Mouse (Mus musculus) intestine, embryonic 15.5 days (tissue): ENCODE measurements around the gene Rpap3. TPM values are rescaled to one million over a fixed set of nuclear protein-coding genes. Genes with fewer than 3 reads are reported as not detected.

Experiments
- ATAC-seq: fragments of 200-750 bp; cut with Nextera tagmentation; 2 replicates; pipeline ENCODE4 v1.8.0; 2017; ENCODE audit warnings: moderate TSS enrichment, moderate library complexity
- H3K27ac ChIP-seq: fragments of 300-500 bp; sonication (generic); 2 replicates; pipeline ENCODE4 v1.5.1; 2015; ENCODE audit warnings: mild to moderate bottlenecking, inconsistent platforms
- H3K27me3 ChIP-seq: fragments of 300-500 bp; sonication (generic); replicated peaks from 2 replicates; pipeline ENCODE4 v1.6.1; 2015; ENCODE audit warnings: inconsistent platforms
- H3K36me3 ChIP-seq: fragments of 300-500 bp; sonication (generic); 2 replicates; pipeline ENCODE4 v1.6.1; 2015; ENCODE audit warnings: inconsistent platforms
- H3K4me1 ChIP-seq: fragments of 300-500 bp; sonication (generic); replicated peaks from 2 replicates; pipeline ENCODE4 v1.6.1; 2015; ENCODE audit warnings: inconsistent platforms
- H3K4me2 ChIP-seq: fragments of 300-500 bp; sonication (generic); replicated peaks from 2 replicates; pipeline ENCODE4 v1.6.1; 2015; ENCODE audit warnings: mild to moderate bottlenecking, inconsistent platforms
- H3K4me3 ChIP-seq: fragments of 300-500 bp; sonication (generic); replicated peaks from 2 replicates; pipeline ENCODE4 v1.5.1; 2015; ENCODE audit warnings: inconsistent platforms
- H3K9ac ChIP-seq: fragments of 300-500 bp; sonication (generic); 2 replicates; pipeline ENCODE4 v1.6.1; 2015; ENCODE audit warnings: inconsistent platforms
- H3K9me3 ChIP-seq: fragments of 300-500 bp; sonication (generic); 2 replicates; pipeline ENCODE4 v1.6.1; 2016; ENCODE audit warnings: inconsistent platforms
- WGBS: fragments of 180-500 bp; shearing (Covaris S2); methylation state at CpG from one replicate; pipeline ENCODE4 v1.1.7; 2015; 5-methylcytosine and 5-hydroxymethylcytosine counted together
- polyA plus RNA-seq: library from polyadenylated mRNA; unstranded; fragments of >200 nt; fragmentation: Nextera tagmentation; extraction: Ambion mirVana; gene quantifications from 2 replicates; pipeline ENCODE4 v1.2.1, GENCODE M21; 2015

Rpap3 gene
- polyA plus RNA-seq: 19.8 and 24.0 TPM in 2 replicates

GRCm38 (mm10) chr15:97705211-97706050 lies at the start of gene Rpap3:
Gene Rpap3 (minus strand): TSS chr15:97705825.
- under 1% methylated on average over 71 of the region's 71 CpGs for WGBS
- H3K9ac ChIP-seq: peak within 1 kb of the TSS; percentile 91

GRCm38 (mm10) chr15:97755361-97755760 lies 49.7 kb upstream of the Rpap3 start:
- no peak overlapping the region for H3K4me3 ChIP-seq
- no peaks in the 10 kb centered on the region for H3K27me3 ChIP-seq
- no peak overlapping the region for H3K9ac ChIP-seq
- peaks cover 10% of the 10 kb centered on the region for H3K4me1 ChIP-seq
- H3K27ac ChIP-seq: no peak overlapping the region
- WGBS: 54% methylated on average over 8 of the region's 8 CpGs
- no peak for ATAC-seq
- no peak overlapping the region for H3K4me2 ChIP-seq
- H3K9me3 ChIP-seq: no peaks in the 10 kb centered on the region
- H3K36me3 ChIP-seq: no peaks in the 10 kb centered on the region

More at GRCm38 (mm10) chr15:97705211-97706050, at the start of gene Rpap3:
- H3K4me1 ChIP-seq: no peaks in the 10 kb centered on the region
- H3K9me3 ChIP-seq: no peaks in the 10 kb centered on the region
- H3K27me3 ChIP-seq: no peaks in the 10 kb centered on the region
- H3K4me3 ChIP-seq: peak within 1 kb of the TSS; percentile 92
- H3K4me2 ChIP-seq: peak within 1 kb of the TSS; percentile 60
- peaks cover 7% of the 10 kb centered on the region for H3K36me3 ChIP-seq
- peak; percentile 97 for ATAC-seq
- H3K27ac ChIP-seq: peak within 1 kb of the TSS; percentile 54; the same call in 1 of the 2 replicates

GRCm38 (mm10) chr15:97754476-97754875 lies 48.9 kb upstream of the Rpap3 start:
- Histone ChIP-seq H3K9me3 (no peaks in the 10 kb centered on the region), H3K4me3 (no peak overlapping the region), H3K27ac (no peak overlapping the region), H3K4me1 (peaks cover 14% of the 10 kb centered on the region), H3K27me3 (no peaks in the 10 kb centered on the region), H3K9ac (no peak overlapping the region), H3K4me2 (no peak overlapping the region), H3K36me3 (no peaks in the 10 kb centered on the region)
- ATAC-seq: no peak
- WGBS: 43% methylated on average over 6 of the region's 6 CpGs

GRCm38 (mm10) chr15:97752491-97752890 lies 46.9 kb upstream of the Rpap3 start:
- Histone ChIP-seq H3K4me3 (no peak overlapping the region), H3K9me3 (no peaks in the 10 kb centered on the region), H3K36me3 (no peaks in the 10 kb centered on the region), H3K27ac (no peak overlapping the region), H3K4me1 (peaks cover 14% of the 10 kb centered on the region), H3K4me2 (no peak overlapping the region), H3K27me3 (no peaks in the 10 kb centered on the region), H3K9ac (no peak overlapping the region)
- WGBS: 81% methylated on average over 5 of the region's 5 CpGs
- no peak for ATAC-seq

- no peak overlapping the region for H3K4me3 ChIP-seq
- H3K27ac ChIP-seq: no peak overlapping the region
- no peaks in the 10 kb centered on the region for H3K27me3 ChIP-seq
- H3K4me1 ChIP-seq: peaks cover 14% of the 10 kb centered on the region
- no peaks in the 10 kb centered on the region for H3K9me3 ChIP-seq
- ATAC-seq: no peak
- 75% methylated on average over 2 of the region's 2 CpGs for WGBS
- H3K4me2 ChIP-seq: no peak overlapping the region
- H3K9ac ChIP-seq: no peak overlapping the region
- no peaks in the 10 kb centered on the region for H3K36me3 ChIP-seq
Observed at GRCm38 (mm10) chr15:97751676-97752075, 46.1 kb upstream of the Rpap3 start.

GRCm38 (mm10) chr15:97750697-97751096 lies 45.1 kb upstream of the Rpap3 start:
- H3K27ac ChIP-seq: 0 out of 2 replicates have a peak overlapping the region, but pooled peaks have one; percentile 5
- no peaks in the 10 kb centered on the region for H3K36me3 ChIP-seq
- no peak overlapping the region for H3K4me2 ChIP-seq
- H3K4me1 ChIP-seq: peaks cover 14% of the 10 kb centered on the region
- no peak overlapping the region for H3K9ac ChIP-seq
- no peak overlapping the region for H3K4me3 ChIP-seq
- no peaks in the 10 kb centered on the region for H3K27me3 ChIP-seq
- 23% methylated on average over 12 of the region's 12 CpGs for WGBS
- ATAC-seq: peak; percentile 76
- no peaks in the 10 kb centered on the region for H3K9me3 ChIP-seq

- no peak for ATAC-seq
- peaks cover 14% of the 10 kb centered on the region for H3K4me1 ChIP-seq
- no peaks in the 10 kb centered on the region for H3K27me3 ChIP-seq
- no peaks in the 10 kb centered on the region for H3K9me3 ChIP-seq
- WGBS: 89% methylated on average over 13 of the region's 13 CpGs
- H3K4me2 ChIP-seq: no peak overlapping the region
- H3K27ac ChIP-seq: no peak overlapping the region
- H3K36me3 ChIP-seq: no peaks in the 10 kb centered on the region
- H3K9ac ChIP-seq: no peak overlapping the region
- no peak overlapping the region for H3K4me3 ChIP-seq
Observed at GRCm38 (mm10) chr15:97749841-97750240, 44.2 kb upstream of the Rpap3 start.

GRCm38 (mm10) chr15:97749397-97749796 lies 43.8 kb upstream of the Rpap3 start:
- H3K4me2 ChIP-seq: no peak overlapping the region
- H3K36me3 ChIP-seq: no peaks in the 10 kb centered on the region
- H3K4me3 ChIP-seq: no peak overlapping the region
- H3K9me3 ChIP-seq: no peaks in the 10 kb centered on the region
- H3K27ac ChIP-seq: no peak overlapping the region
- no peak for ATAC-seq
- H3K4me1 ChIP-seq: peaks cover 14% of the 10 kb centered on the region
- 91% methylated on average over 9 of the region's 9 CpGs for WGBS
- no peaks in the 10 kb centered on the region for H3K27me3 ChIP-seq
- H3K9ac ChIP-seq: no peak overlapping the region

- Histone ChIP-seq H3K36me3 (no peaks in the 10 kb centered on the region), H3K4me3 (no peak overlapping the region), H3K9me3 (no peaks in the 10 kb centered on the region)
Observed at GRCm38 (mm10) chr15:97748964-97749363, 43.3 kb upstream of the Rpap3 start.

GRCm38 (mm10) chr15:97748309-97748708 lies 42.7 kb upstream of the Rpap3 start:
- H3K4me2 ChIP-seq: no peak overlapping the region
- no peaks in the 10 kb centered on the region for H3K27me3 ChIP-seq
- peaks cover 17% of the 10 kb centered on the region for H3K4me1 ChIP-seq
- WGBS: 71% methylated on average over 10 of the region's 10 CpGs
- no peak for ATAC-seq
- H3K4me3 ChIP-seq: no peak overlapping the region
- no peaks in the 10 kb centered on the region for H3K9me3 ChIP-seq
- H3K9ac ChIP-seq: no peak overlapping the region
- no peaks in the 10 kb centered on the region for H3K36me3 ChIP-seq
- no peak overlapping the region for H3K27ac ChIP-seq

More at GRCm38 (mm10) chr15:97748964-97749363, 43.3 kb upstream of the Rpap3 start:
- Histone ChIP-seq H3K27ac (no peak overlapping the region), H3K4me1 (peaks cover 16% of the 10 kb centered on the region), H3K9ac (no peak overlapping the region), H3K27me3 (no peaks in the 10 kb centered on the region), H3K4me2 (no peak overlapping the region)
- WGBS: 90% methylated on average over 4 of the region's 4 CpGs
- ATAC-seq: no peak

GRCm38 (mm10) chr15:97747486-97747885 lies 41.9 kb upstream of the Rpap3 start:
- no peak for ATAC-seq
- Histone ChIP-seq H3K9ac (no peak overlapping the region), H3K9me3 (no peaks in the 10 kb centered on the region), H3K4me2 (no peak overlapping the region), H3K4me1 (peaks cover 17% of the 10 kb centered on the region), H3K4me3 (no peak overlapping the region), H3K36me3 (no peaks in the 10 kb centered on the region), H3K27me3 (no peaks in the 10 kb centered on the region), H3K27ac (no peak overlapping the region)
- 77% methylated on average over 4 of the region's 4 CpGs for WGBS

GRCm38 (mm10) chr15:97746748-97747147 lies 41.1 kb upstream of the Rpap3 start:
- no peaks in the 10 kb centered on the region for H3K27me3 ChIP-seq
- ATAC-seq: no peak
- 93% methylated on average over 24 of the region's 24 CpGs for WGBS

GRCm38 (mm10) chr15:97746278-97746677 lies 40.7 kb upstream of the Rpap3 start:
- WGBS: 87% methylated on average over 10 of the region's 10 CpGs
- H3K4me2 ChIP-seq: no peak overlapping the region
- H3K27ac ChIP-seq: no peak overlapping the region
- ATAC-seq: no peak
- H3K9me3 ChIP-seq: no peaks in the 10 kb centered on the region
- H3K27me3 ChIP-seq: no peaks in the 10 kb centered on the region
- H3K36me3 ChIP-seq: no peaks in the 10 kb centered on the region
- H3K9ac ChIP-seq: no peak overlapping the region
- H3K4me1 ChIP-seq: peaks cover 17% of the 10 kb centered on the region
- H3K4me3 ChIP-seq: no peak overlapping the region

More at GRCm38 (mm10) chr15:97746748-97747147, 41.1 kb upstream of the Rpap3 start:
- Histone ChIP-seq H3K4me3 (no peak overlapping the region), H3K27ac (no peak overlapping the region), H3K4me1 (peaks cover 17% of the 10 kb centered on the region), H3K4me2 (no peak overlapping the region), H3K9me3 (no peaks in the 10 kb centered on the region), H3K9ac (no peak overlapping the region), H3K36me3 (no peaks in the 10 kb centered on the region)
